Mouse (Mus musculus): ENCODE measurements around the gene Atp1b1. TPM values are rescaled to one million over a fixed set of nuclear protein-coding genes. Genes with fewer than 3 reads are reported as not detected.

The Atp1b1 gene
- polyA plus RNA-seq, 1 experiment from 2014 or later, result 98.2 TPM

GRCm38 (mm10) chr1:164481645-164482354 lies 23.6 kb upstream of the Atp1b1 start:
- Histone ChIP-seq H3K4me1 (no peaks in the 10 kb centered on the region), H3K9me3 (no peaks in the 10 kb centered on the region), H3K9ac (no peak overlapping the region), H3K27me3 (no peaks in the 10 kb centered on the region), H3K4me3 (no peak overlapping the region), H3K36me3 (no peaks in the 10 kb centered on the region), H3K27ac (no peak overlapping the region), H3K4me2 (no peak overlapping the region)
- 36% methylated on average over 9 of the region's 9 CpGs for WGBS
- no peak for ATAC-seq (ENCODE audit: borderline replicate concordance, extremely low read depth, low FRiP score, low TSS enrichment)

GRCm38 (mm10) chr1:164480755-164481644 lies 22.8 kb upstream of the Atp1b1 start:
- no peaks in the 10 kb centered on the region for H3K36me3 ChIP-seq
- no peaks in the 10 kb centered on the region for H3K9me3 ChIP-seq
- no peaks in the 10 kb centered on the region for H3K4me1 ChIP-seq
- no peak overlapping the region for H3K27ac ChIP-seq
- no peak for ATAC-seq (ENCODE audit: borderline replicate concordance, extremely low read depth, low FRiP score, low TSS enrichment)
- no peak overlapping the region for H3K4me2 ChIP-seq
- no peak overlapping the region for H3K9ac ChIP-seq
- WGBS, result 82% methylated on average over 5 of the region's 5 CpGs
- no peak overlapping the region for H3K4me3 ChIP-seq
- no peaks in the 10 kb centered on the region for H3K27me3 ChIP-seq

- Histone ChIP-seq H3K27ac (no peak overlapping the region), H3K9ac (no peak overlapping the region), H3K36me3 (no peaks in the 10 kb centered on the region), H3K4me3 (no peak overlapping the region), H3K9me3 (no peaks in the 10 kb centered on the region), H3K4me2 (no peak overlapping the region), H3K4me1 (no peaks in the 10 kb centered on the region), H3K27me3 (no peaks in the 10 kb centered on the region)
- ATAC-seq (ENCODE audit: borderline replicate concordance, extremely low read depth, low FRiP score, low TSS enrichment), result no peak
- 79% methylated on average over 4 of the region's 4 CpGs for WGBS
Observed at GRCm38 (mm10) chr1:164475895-164476294, 17.7 kb upstream of the Atp1b1 start.

GRCm38 (mm10) chr1:164474778-164475511 lies 16.8 kb upstream of the Atp1b1 start:
- Histone ChIP-seq H3K4me1 (no peaks in the 10 kb centered on the region), H3K27ac (no peak overlapping the region)

GRCm38 (mm10) chr1:164474310-164474709 lies 16.2 kb upstream of the Atp1b1 start:
- ATAC-seq (ENCODE audit: borderline replicate concordance, extremely low read depth, low FRiP score, low TSS enrichment), result no peak
- Histone ChIP-seq H3K9me3 (no peaks in the 10 kb centered on the region), H3K4me1 (no peaks in the 10 kb centered on the region), H3K27me3 (no peaks in the 10 kb centered on the region), H3K9ac (no peak overlapping the region), H3K36me3 (no peaks in the 10 kb centered on the region), H3K4me2 (no peak overlapping the region), H3K4me3 (no peak overlapping the region), H3K27ac (no peak overlapping the region)
- 47% methylated on average over 6 of the region's 6 CpGs for WGBS

More at GRCm38 (mm10) chr1:164474778-164475511, 16.8 kb upstream of the Atp1b1 start:
- Histone ChIP-seq H3K4me2 (no peak overlapping the region), H3K36me3 (no peaks in the 10 kb centered on the region), H3K27me3 (no peaks in the 10 kb centered on the region), H3K4me3 (no peak overlapping the region), H3K9ac (no peak overlapping the region), H3K9me3 (no peaks in the 10 kb centered on the region)
- 26% methylated on average over 7 of the region's 7 CpGs for WGBS
- ATAC-seq (ENCODE audit: borderline replicate concordance, extremely low read depth, low FRiP score, low TSS enrichment), result peak; percentile 55; the same call in 1 of the 2 replicates

- no peak overlapping the region for H3K27ac ChIP-seq
- no peaks in the 10 kb centered on the region for H3K36me3 ChIP-seq
- 80% methylated on average over 7 of the region's 7 CpGs for WGBS
- no peaks in the 10 kb centered on the region for H3K9me3 ChIP-seq
- ATAC-seq (ENCODE audit: borderline replicate concordance, extremely low read depth, low FRiP score, low TSS enrichment), result no peak
- no peak overlapping the region for H3K4me2 ChIP-seq
- no peak overlapping the region for H3K4me3 ChIP-seq
- no peaks in the 10 kb centered on the region for H3K27me3 ChIP-seq
- H3K4me1 ChIP-seq, result no peaks in the 10 kb centered on the region
- H3K9ac ChIP-seq, result no peak overlapping the region
Observed at GRCm38 (mm10) chr1:164473398-164473797, 15.2 kb upstream of the Atp1b1 start.

GRCm38 (mm10) chr1:164471632-164472031 lies 13.5 kb upstream of the Atp1b1 start:
- WGBS, result 88% methylated on average over 5 of the region's 5 CpGs
- ATAC-seq (ENCODE audit: borderline replicate concordance, extremely low read depth, low FRiP score, low TSS enrichment), result no peak

GRCm38 (mm10) chr1:164470985-164471384 lies 12.8 kb upstream of the Atp1b1 start:
- Histone ChIP-seq H3K4me3 (no peak overlapping the region), H3K9me3 (no peaks in the 10 kb centered on the region), H3K4me1 (no peaks in the 10 kb centered on the region), H3K36me3 (no peaks in the 10 kb centered on the region), H3K9ac (no peak overlapping the region), H3K27ac (no peak overlapping the region), H3K4me2 (no peak overlapping the region), H3K27me3 (no peaks in the 10 kb centered on the region)
- ATAC-seq (ENCODE audit: borderline replicate concordance, extremely low read depth, low FRiP score, low TSS enrichment), result no peak
- 59% methylated on average over 6 of the region's 6 CpGs for WGBS

More at GRCm38 (mm10) chr1:164471632-164472031, 13.5 kb upstream of the Atp1b1 start:
- Histone ChIP-seq H3K4me1 (no peaks in the 10 kb centered on the region), H3K4me2 (no peak overlapping the region), H3K9ac (no peak overlapping the region), H3K27ac (no peak overlapping the region), H3K36me3 (no peaks in the 10 kb centered on the region), H3K27me3 (no peaks in the 10 kb centered on the region), H3K9me3 (no peaks in the 10 kb centered on the region), H3K4me3 (no peak overlapping the region)

- H3K27me3 ChIP-seq, result no peaks in the 10 kb centered on the region
- no peak for ATAC-seq (ENCODE audit: borderline replicate concordance, extremely low read depth, low FRiP score, low TSS enrichment)
- no peak overlapping the region for H3K4me2 ChIP-seq
- H3K4me3 ChIP-seq, result no peak overlapping the region
- H3K4me1 ChIP-seq, result no peaks in the 10 kb centered on the region
- H3K9ac ChIP-seq, result no peak overlapping the region
- no peaks in the 10 kb centered on the region for H3K9me3 ChIP-seq
- H3K27ac ChIP-seq, result no peak overlapping the region
- H3K36me3 ChIP-seq, result no peaks in the 10 kb centered on the region
- WGBS, result 79% methylated on average over 8 of the region's 8 CpGs
Observed at GRCm38 (mm10) chr1:164468329-164468728, 10.2 kb upstream of the Atp1b1 start.

- Histone ChIP-seq H3K36me3 (no peaks in the 10 kb centered on the region), H3K4me2 (no peak overlapping the region), H3K4me3 (no peak overlapping the region), H3K4me1 (no peaks in the 10 kb centered on the region), H3K27me3 (no peaks in the 10 kb centered on the region), H3K27ac (no peak overlapping the region), H3K9me3 (no peaks in the 10 kb centered on the region), H3K9ac (no peak overlapping the region)
- ATAC-seq (ENCODE audit: borderline replicate concordance, extremely low read depth, low FRiP score, low TSS enrichment), result no peak
- 82% methylated on average over 10 of the region's 10 CpGs for WGBS
Observed at GRCm38 (mm10) chr1:164467406-164467805, 9.3 kb upstream of the Atp1b1 start.

GRCm38 (mm10) chr1:164461726-164462125 lies 3.6 kb upstream of the Atp1b1 start:
- no peak for ATAC-seq (ENCODE audit: borderline replicate concordance, extremely low read depth, low FRiP score, low TSS enrichment)
- WGBS, result 27% methylated on average over 10 of the region's 10 CpGs
- no peak overlapping the region for H3K27ac ChIP-seq

More at GRCm38 (mm10) chr1:164461726-164462125, 3.6 kb upstream of the Atp1b1 start:
- no peak overlapping the region for H3K9ac ChIP-seq
- H3K36me3 ChIP-seq, result no peaks in the 10 kb centered on the region
- H3K4me1 ChIP-seq, result peaks cover 21% of the 10 kb centered on the region
- H3K4me3 ChIP-seq, result no peak overlapping the region
- H3K27me3 ChIP-seq, result peaks cover 31% of the 10 kb centered on the region
- no peak overlapping the region; the same call in 1 of the 2 replicates for H3K4me2 ChIP-seq
- no peaks in the 10 kb centered on the region for H3K9me3 ChIP-seq
